Mouse (Mus musculus) cerebellum, adult 11-12 months (tissue): ENCODE results near the gene Slc9a8.
A peak's percentile ranks its signal among the peaks of the same experiment; 100 is the strongest.
"Not testable (repeated sequence)": the region's sequence is repeated elsewhere in the genome, so short reads cannot be mapped to it uniquely, and the experiment has no call there.

Experiments used
- DNase-seq: peaks from one replicate; pipeline ENCODE4 v3.0.0; 2022

The Slc9a8 gene

DNA sequence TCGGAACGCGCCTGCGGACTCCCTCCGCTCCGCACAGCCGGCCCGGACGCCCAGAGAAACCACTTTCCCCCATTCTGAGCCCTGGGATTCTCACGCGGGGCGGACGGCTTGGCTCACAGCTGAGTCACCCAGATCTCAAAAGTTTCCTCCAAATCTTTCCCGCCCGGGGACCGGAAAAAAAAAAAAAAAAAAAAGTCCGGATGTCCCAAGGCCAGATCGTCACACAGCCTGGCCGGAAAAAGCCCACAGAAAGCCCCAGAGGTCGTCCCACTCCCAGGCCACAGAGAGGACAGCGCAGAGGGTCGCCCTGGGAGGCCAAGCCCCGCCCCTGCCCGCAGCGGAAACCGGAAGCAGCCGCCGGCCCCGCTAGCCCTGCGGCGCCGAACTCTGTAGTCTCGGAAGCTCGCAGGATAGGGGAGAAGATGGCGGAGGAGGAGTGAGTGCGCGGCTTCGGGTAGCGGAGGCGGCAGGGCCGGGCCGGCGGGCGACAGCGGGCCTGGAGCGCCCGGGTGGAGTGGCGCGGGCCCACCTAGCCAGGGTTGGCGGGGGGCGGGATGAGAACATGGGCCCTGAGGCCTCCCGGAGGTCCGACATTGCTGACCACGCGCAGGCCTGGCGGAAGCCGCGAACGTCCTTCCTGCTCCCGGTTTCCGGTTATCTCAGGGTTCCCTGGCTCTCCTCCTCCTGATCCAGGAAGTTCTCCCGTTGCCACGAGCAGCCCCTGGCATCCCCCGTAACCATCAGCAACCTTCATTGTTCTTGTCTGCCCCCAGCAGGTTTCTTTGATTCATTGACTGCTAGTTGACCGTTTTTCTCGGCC is at the start of gene Slc9a8:
Gene Slc9a8, plus strand, starts transcription at position 383 of the 820 bp plus-strand sequence.
- peak; percentile 90 for DNase-seq

DNA sequence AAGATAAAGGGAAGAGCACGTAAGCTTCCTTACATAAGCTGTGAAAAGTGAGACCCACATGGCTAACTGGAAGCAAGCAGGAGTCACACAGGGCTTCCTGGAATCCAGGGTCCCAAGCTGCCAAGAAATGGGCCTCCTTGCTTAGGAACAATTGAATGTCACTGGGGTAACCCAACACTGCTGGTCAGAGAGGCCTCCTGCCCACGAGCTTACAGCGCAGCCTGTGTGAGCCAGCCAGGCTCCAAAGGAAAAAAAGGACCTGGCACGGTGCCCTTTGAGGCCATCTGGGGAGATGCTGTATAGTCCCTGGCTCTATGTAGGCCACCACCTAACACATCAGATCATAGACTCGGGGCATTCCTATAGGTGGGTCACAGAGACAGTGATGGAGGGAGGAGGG is 48.2 kb upstream of the Slc9a8 start:
- DNase-seq, result peak; percentile 94

DNA sequence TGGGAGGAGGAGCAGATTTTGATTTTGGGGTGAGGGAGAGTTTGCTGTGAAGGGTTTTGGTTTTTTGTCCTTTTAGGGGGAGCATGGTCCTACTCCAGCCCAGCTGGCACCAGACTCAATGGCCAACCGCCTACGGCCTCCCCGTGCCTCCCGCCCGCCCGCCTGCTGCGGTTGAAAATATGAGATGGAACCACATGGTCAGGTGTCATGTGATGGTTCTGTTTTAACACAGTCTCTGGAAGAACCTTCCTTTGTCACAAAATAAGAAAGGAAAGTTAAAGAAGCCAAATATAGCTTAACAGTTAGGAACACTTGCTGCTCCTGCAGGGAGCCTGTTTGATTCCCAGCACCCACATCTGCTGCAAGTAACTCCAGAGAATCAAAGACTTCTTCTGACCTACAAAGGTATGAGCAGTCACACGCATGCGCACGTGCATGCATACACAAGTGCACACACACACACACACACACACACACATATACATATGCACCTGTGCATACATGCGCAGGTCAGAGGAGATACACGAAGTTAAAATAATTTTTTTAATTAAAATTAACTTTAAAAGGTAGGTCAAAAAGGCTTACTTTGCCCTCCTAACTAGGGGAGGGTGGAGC is 47.2 kb upstream of the Slc9a8 start:
- DNase-seq, result peak; percentile 41

DNA sequence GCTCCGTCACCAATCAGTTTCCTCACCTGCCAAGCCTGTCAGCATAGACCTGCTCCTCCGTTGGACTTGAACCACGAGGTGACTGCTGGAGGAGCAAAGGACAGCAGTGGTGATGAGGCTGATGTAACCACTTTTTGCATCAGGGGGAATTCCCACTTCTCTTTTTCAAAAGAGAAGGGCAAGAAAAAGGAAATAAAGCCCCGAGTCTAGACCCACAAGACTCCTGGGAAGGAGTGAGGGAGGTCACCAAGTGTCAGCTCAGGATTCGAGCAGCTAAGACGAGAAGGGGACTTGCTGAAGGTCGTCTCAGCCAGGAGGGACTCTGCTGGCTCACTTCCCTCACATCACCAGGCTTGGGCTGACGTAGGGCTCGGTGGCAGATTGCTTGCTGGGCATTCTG is 46.4 kb upstream of the Slc9a8 start:
- DNase-seq, result no peak

- DNase-seq, result no peak
Measured at GRCm38 (mm10) chr2:167375688-167376087, 45.8 kb upstream of the Slc9a8 start.

GRCm38 (mm10) chr2:167376160-167376564 is 45.4 kb upstream of the Slc9a8 start:
- DNase-seq, result no peak

- DNase-seq, result no peak
Measured at GRCm38 (mm10) chr2:167377697-167378096, 43.8 kb upstream of the Slc9a8 start.

GRCm38 (mm10) chr2:167378972-167379371 is 42.5 kb upstream of the Slc9a8 start:
- no peak for DNase-seq

DNA sequence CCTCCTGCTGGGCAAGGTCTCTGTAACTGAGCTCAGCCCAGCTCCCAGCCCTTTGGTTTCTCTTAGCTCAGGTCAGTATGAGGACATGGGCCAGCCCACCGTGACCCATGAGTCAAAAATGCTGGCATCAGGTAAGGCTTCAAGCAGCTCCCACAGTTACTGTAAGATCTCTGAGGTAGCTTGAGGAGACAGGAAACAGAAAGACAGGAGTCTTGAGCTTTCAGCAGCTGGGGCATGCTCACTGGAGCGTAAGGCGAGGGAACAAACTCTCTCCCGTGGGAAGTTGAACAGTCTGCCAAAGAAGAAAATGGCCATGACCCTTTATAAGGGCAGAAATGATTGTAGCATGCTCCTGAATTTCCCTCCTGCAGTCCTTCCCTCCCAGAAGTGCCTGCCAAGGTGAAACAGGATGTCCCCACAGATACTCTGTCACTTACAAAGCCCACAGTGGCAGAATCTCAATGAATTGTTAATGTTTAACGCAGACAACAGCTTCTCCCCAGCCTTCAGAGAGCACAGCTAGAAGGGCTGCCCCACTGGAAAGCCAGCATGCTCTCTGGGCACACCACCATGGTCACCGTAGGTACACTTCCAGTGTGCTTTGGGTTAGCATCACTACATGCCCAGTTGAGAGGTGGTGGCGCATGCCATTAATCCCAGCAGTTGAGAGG is 40.8 kb upstream of the Slc9a8 start:
- no peak for DNase-seq

DNA sequence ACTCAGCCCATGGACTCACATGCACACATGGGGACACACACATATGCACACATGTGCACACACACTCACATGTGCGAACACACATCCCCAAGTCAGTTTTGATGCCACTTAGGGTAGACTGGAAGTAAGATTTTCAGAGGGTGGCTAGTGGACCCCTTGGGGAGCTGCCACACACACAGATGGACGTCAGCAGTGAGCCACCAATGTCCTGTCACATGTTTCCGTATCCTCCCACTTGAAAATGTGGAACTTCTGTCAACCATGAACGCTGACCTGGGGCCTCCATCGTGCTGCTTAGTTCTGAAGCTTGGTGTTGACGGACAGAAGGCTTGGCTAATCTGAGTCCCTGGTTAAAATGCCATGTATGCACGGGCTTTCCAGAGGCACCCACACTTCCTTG is 39.9 kb upstream of the Slc9a8 start:
- no peak for DNase-seq

DNA sequence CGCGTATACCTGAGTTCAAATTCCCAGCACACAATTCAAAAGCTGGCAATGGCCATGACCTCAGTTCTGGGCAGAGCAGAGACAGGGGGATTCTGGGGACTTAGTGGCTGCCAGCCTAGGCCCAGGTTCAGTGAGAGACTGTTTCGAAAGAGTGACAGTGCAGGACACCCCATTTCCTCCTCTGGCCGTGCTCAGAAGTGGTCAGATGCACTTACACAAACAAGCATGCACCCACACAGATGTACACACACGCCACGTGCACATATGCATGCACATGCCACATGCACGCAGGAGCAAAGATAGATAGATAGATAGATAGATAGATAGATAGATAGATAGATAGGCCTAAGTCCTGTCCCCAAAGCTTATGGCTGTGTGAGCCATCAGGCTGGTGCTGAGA is 39.1 kb upstream of the Slc9a8 start:
- no peak for DNase-seq

DNA sequence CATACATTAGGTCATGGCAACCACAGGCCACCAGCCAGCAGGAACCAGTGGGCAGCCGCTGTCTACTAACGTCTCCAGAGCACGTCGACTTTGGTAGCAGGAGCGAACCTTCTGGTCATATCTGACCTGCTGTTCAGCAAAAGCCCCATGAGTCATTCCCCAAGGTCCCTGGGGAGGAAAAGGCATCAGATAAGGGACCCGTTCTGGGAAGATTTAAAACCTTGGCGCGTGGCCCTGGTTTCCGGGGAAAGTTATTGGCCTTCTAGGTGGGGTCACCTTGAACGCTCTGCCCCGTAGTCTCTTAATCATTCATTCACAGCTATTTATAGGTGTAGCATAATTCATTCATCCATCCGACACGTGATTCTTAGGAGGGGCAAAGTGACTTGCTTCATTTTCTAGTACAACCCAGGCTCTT is 37.8 kb upstream of the Slc9a8 start:
- no peak for DNase-seq

DNA sequence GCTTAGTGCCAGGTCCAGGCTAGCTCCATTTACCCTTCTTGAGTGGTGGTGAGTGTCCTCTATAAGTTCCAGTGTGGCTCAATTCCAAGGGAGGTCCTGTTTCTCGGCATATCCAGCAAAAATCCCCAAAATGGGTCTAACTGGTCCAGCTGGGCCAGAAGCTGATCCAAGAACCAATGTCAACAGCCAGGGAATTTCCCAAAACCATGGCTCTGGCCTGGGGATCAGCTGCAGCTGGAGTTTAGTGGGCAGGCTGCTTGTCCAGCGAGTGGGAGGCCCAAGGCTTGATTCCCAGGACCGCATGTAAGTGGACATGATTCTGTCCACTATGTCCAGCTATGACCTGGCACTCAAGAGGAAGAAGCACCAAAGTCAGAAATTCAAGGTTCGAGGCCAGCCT is 35.1 kb upstream of the Slc9a8 start:
- DNase-seq, result no peak

GRCm38 (mm10) chr2:167386998-167387397 is 34.5 kb upstream of the Slc9a8 start:
- DNase-seq, result no peak

DNA sequence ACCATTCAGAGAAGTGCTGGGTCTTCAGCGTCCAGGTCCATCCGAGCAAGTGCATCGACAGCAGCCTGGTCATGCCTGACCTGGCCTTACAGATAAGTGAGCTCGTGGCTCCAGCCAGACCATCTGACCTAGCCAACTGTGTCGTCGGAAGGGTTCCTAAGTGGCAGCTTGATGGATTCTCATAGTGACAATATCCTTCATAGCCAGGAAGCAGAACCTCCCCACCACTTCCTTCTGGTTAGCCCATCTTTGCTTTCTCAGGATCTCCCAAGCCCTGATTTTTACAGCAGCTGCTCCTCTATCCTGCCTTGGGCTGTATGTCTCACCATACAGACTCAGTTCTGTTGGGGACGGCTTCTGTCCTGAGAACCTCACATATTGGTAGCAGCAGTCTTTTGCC is 27.1 kb upstream of the Slc9a8 start:
- no peak for DNase-seq

DNA sequence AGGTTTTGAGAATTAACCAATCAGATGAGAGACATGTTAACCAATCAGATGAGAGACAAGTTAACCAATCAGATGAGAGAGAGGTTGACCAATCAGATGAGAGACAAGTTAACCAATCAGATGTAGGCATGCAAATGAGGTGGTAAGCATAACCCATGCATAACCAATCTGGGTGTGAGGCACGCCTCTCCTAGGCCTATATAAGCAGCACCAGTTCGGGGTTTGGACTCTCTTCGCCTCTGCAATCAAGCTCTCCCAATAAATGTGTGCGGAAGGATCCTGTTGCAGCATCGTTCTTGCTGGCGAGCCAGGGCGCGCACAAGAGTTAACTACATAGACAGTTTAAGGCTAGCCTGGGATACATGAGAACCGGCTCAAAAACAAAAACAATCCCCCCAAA is 25.1 kb upstream of the Slc9a8 start:
- not testable (repeated sequence) for DNase-seq

DNA sequence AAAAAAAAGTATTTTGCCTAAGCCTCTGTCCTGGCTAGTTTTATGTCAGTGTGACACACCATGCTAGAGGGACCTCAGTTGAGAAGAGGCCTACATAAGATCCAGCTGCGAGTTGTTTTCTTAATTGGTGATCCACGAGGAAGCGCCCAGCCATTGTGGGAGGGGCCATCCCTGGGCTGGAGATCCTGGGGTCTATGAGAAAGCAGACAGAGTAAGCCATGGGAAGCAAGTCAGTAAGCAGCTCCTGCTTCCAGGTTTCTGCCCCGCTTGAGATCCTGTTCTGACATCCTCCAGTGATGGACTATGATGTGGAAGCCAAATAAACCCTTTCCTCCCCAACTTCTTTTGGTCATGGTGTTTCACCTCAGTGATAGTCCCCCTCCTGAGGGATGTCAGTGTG is 22.5 kb upstream of the Slc9a8 start:
- no peak for DNase-seq

DNA sequence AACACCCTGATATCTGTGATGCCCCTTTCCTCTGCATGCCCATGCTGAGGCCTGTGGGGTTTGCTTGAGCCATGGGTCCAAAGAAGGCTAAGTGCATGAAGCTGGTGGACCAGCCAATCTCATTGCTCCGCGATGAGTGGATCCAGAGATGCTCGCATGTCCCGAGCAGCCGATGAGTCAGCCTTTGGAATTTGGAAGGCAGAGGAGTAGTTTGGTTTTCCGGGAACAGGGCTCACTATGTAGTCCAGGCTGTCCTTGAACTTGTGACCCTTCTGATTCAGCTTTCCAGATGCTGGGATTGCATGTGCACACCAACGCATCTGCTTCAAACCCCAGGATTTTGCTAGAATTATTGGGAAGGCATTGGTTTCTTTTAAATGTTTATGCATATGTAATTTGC is 21.9 kb upstream of the Slc9a8 start:
- DNase-seq, result no peak

DNA sequence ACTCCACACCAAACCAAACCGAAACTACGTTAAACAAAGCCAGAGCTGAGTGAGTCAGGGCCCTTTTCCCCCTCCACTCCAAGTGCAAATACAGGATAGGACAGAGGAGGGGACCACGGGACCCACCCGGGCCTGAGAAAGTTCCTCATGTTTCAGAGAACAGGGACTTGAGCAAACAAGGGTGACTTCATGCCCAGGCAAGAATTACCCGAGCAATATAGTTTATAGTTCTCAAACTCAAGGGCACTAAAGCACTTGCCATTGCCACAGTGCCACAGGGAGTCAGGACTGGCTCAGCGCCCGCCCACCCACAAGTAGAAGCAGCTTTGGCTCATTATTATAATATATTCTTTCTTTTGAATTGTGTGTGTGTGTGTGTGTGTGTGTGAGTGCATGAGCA is 18.4 kb upstream of the Slc9a8 start:
- no peak for DNase-seq

DNA sequence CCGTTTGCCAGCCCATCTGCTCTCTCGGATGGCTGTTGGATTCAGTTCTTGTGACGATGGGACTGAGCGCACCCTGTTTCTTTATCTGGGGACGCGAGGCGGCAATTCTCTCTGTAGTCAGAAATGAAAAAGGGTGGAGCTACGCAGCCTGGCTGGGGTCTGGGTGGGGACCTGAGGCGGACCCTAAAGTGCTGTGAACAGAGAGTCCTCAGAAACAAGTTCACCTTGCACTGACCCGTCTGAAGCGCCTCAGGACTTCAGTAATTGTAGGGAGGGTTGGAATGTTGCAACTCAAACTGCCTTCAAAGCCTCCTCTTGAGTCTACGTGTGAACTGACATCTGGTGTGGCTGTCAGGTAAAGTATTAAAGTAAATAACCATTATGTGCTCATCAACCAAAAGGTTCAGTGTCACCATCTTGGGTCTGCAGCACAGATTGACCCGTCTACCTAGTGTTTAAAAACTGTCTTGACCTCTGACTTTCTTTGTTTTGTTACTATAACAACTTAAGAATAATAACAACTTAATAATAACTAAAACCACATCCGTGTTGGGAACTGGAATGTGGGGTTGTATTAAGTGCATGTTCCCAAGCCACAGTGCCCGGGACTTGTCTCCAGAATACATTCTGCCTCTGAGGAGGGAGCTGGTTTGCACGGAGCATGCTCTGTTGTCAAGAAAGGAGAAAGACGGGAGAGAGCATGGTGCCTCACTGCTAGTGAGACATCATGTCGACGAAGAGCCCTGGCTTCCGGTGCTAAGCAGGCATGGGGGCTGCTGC is 16.2 kb upstream of the Slc9a8 start:
- DNase-seq, result no peak

GRCm38 (mm10) chr2:167407296-167407929 is 14.1 kb upstream of the Slc9a8 start:
- DNase-seq, result no peak

DNA sequence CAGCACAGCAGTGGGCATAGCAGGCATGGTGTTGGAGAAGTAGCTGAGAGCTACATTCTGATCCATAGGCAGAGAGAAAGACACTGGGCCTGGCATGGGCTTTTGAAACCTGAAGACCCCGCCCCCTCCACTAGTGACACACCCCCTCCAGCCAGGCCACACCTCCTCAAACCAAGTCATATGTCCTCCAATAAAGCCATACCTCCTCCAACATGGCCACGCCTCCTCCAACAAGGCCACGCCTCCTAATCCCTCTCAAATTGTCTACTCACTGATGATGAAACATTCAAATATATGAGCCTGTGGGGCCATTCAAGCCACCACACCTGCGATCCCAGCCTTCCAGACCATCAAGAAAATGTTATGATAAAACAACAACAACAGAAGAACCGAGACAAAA is 7.1 kb upstream of the Slc9a8 start:
- DNase-seq, result no peak
